Mouse (Mus musculus) bone marrow macrophage, adult 2 months (primary cell): Measurements from ENCODE around the gene Clec2d. TPM values are rescaled to one million over a fixed set of nuclear protein-coding genes. Genes with fewer than 3 reads are reported as not detected.
A peak's percentile ranks its signal among the peaks of the same experiment; 100 is the strongest.

Experiments
- H3K27ac ChIP-seq: 2 replicates; pipeline ENCODE4 v1.5.1; 2012; ENCODE audit warnings: low read depth, low read length; ENCODE audit not compliant: insufficient read depth
- H3K4me1 ChIP-seq: 2 replicates; pipeline ENCODE4 v1.6.1; 2012; ENCODE audit warnings: low read length; ENCODE audit not compliant: control insufficient read depth, insufficient read depth
- H3K4me3 ChIP-seq: 2 replicates; pipeline ENCODE4 v1.5.1; 2012; ENCODE audit warnings: mild to moderate bottlenecking, low read length, moderate library complexity; ENCODE audit not compliant: insufficient read depth
- CTCF ChIP-seq: IDR thresholded peaks from 2 replicates; pipeline ENCODE4 v1.5.1; 2012; ENCODE audit warnings: low read depth, mild to moderate bottlenecking, low read length, moderate library complexity
- POLR2A ChIP-seq: IDR thresholded peaks from 2 replicates; pipeline ENCODE4 v1.6.1; 2012; ENCODE audit warnings: mild to moderate bottlenecking, low read depth, low read length, borderline replicate concordance
- polyA plus RNA-seq: library from polyadenylated mRNA; stranded (reverse); fragments of >200 nt; gene quantifications from 2 replicates; pipeline ENCODE4 v1.2.4, GENCODE M21; 2012; ENCODE audit not compliant: missing spikeins, insufficient read depth, insufficient read length

Clec2d gene
- polyA plus RNA-seq, result 99.8 and 118 TPM in 2 replicates

- Histone ChIP-seq H3K27ac (peak within 1 kb of the TSS; percentile 96), H3K4me3 (peak within 1 kb of the TSS; percentile 92), H3K4me1 (peaks cover 7% of the 10 kb centered on the region)
- TF ChIP-seq POLR2A (no peak), CTCF (no peak)
Measured at GRCm38 (mm10) chr6:129180403-129181169, at the start of gene Clec2d. Gene Clec2d (plus strand): TSS chr6:129180615.

GRCm38 (mm10) chr6:129132604-129133341 is 47.6 kb upstream of the Clec2d start:
- Histone ChIP-seq H3K27ac (no peak overlapping the region), H3K4me1 (peaks cover 4% of the 10 kb centered on the region; the same call in 1 of the 2 replicates), H3K4me3 (no peak overlapping the region)
- TF ChIP-seq POLR2A, result no peak

GRCm38 (mm10) chr6:129146812-129147211 is 33.6 kb upstream of the Clec2d start:
- TF ChIP-seq POLR2A, result no peak
- TF ChIP-seq CTCF, result no peak
- H3K4me3 ChIP-seq, result no peak overlapping the region
- H3K4me1 ChIP-seq, result no peaks in the 10 kb centered on the region
- no peak overlapping the region for H3K27ac ChIP-seq

GRCm38 (mm10) chr6:129160103-129160502 is 20.3 kb upstream of the Clec2d start:
- Histone ChIP-seq H3K4me3 (no peak overlapping the region), H3K27ac (no peak overlapping the region), H3K4me1 (no peaks in the 10 kb centered on the region)
- TF ChIP-seq CTCF, result no peak
- no peak for TF ChIP-seq POLR2A

GRCm38 (mm10) chr6:129161136-129161535 is 19.3 kb upstream of the Clec2d start:
- no peak overlapping the region for H3K27ac ChIP-seq

GRCm38 (mm10) chr6:129161951-129162350 is 18.5 kb upstream of the Clec2d start:
- Histone ChIP-seq H3K4me1 (no peaks in the 10 kb centered on the region), H3K4me3 (no peak overlapping the region), H3K27ac (no peak overlapping the region)
- no peak for TF ChIP-seq POLR2A
- TF ChIP-seq CTCF, result no peak

More at GRCm38 (mm10) chr6:129161136-129161535, 19.3 kb upstream of the Clec2d start:
- H3K4me3 ChIP-seq, result no peak overlapping the region
- no peaks in the 10 kb centered on the region for H3K4me1 ChIP-seq
- TF ChIP-seq POLR2A (no peak), CTCF (no peak)

GRCm38 (mm10) chr6:129162587-129163159 is 17.7 kb upstream of the Clec2d start:
- no peak overlapping the region for H3K4me3 ChIP-seq
- H3K4me1 ChIP-seq, result no peaks in the 10 kb centered on the region
- no peak overlapping the region for H3K27ac ChIP-seq
- no peak for TF ChIP-seq POLR2A
- TF ChIP-seq CTCF, result no peak

GRCm38 (mm10) chr6:129163606-129164005 is 16.8 kb upstream of the Clec2d start:
- H3K27ac ChIP-seq, result no peak overlapping the region
- TF ChIP-seq CTCF (no peak), POLR2A (no peak)
- no peaks in the 10 kb centered on the region for H3K4me1 ChIP-seq
- H3K4me3 ChIP-seq, result no peak overlapping the region

- peaks cover 3% of the 10 kb centered on the region for H3K4me1 ChIP-seq
- H3K4me3 ChIP-seq, result no peak overlapping the region
- TF ChIP-seq POLR2A (no peak), CTCF (no peak)
Measured at GRCm38 (mm10) chr6:129170925-129171324, 9.5 kb upstream of the Clec2d start.

GRCm38 (mm10) chr6:129171675-129172074 is 8.7 kb upstream of the Clec2d start:
- TF ChIP-seq POLR2A, result no peak
- no peak for TF ChIP-seq CTCF
- Histone ChIP-seq H3K27ac (peak overlapping the region; percentile 41; the same call in 1 of the 2 replicates), H3K4me1 (peaks cover 3% of the 10 kb centered on the region), H3K4me3 (no peak overlapping the region)

More at GRCm38 (mm10) chr6:129170925-129171324, 9.5 kb upstream of the Clec2d start:
- no peak overlapping the region for H3K27ac ChIP-seq

GRCm38 (mm10) chr6:129174836-129175235 is 5.6 kb upstream of the Clec2d start:
- no peak for TF ChIP-seq CTCF
- no peak for TF ChIP-seq POLR2A
- Histone ChIP-seq H3K27ac (no peak overlapping the region), H3K4me3 (no peak overlapping the region), H3K4me1 (peaks cover 6% of the 10 kb centered on the region)
